35 mouse cellular contexts compared by ENCODE assay signal in the genomic region with DNA sequence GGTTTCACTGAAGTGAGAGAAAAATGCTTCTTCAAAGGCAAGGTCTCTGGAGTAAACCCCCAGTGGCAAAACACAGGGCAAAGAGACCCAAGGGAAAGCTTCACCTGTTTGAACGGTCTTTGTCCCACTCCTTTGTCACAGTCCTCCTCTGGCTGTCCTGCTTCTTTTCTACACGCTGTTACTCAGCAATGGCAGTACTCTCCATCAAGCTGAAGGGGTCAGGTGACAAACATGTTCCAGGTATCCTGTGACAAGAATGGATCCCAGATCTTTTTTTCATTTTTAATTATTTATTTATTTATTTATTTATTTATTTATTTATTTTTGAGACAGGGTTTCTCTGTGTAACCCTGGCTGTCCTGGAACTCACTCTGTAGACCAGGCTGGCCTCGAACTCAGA.
"Had no signal": no experiment of that assay in that cellular context is flagged by ENCODE, and none has a peak within 500 bp of the region (broad histone marks: within the 10 kb centered on the region; RNA-seq: fewer than 3 reads in every experiment).

No protein-coding gene starts in this region.

- H3K27me3 ChIP-seq: heart, embryonic 12.5 days; heart, embryonic 13.5 days; heart, embryonic 15.5 days; hindbrain, embryonic 12.5 days; hindbrain, embryonic 13.5 days; hindbrain, embryonic 15.5 days; intestine, embryonic 15.5 days; kidney, embryonic 15.5 days had no signal

- H3K27ac ChIP-seq: heart, embryonic 10.5 days; heart, embryonic 13.5 days; heart, embryonic 15.5 days; hindbrain, embryonic 10.5 days; hindbrain, embryonic 12.5 days; hindbrain, embryonic 13.5 days; hindbrain, embryonic 14.5 days; hindbrain, embryonic 15.5 days; hindbrain, postnatal 0 days; intestine, embryonic 15.5 days; kidney, embryonic 15.5 days; kidney, postnatal 0 days; layer of hippocampus, adult 2 months had no signal

- H3K4me3 ChIP-seq: heart, embryonic 10.5 days; heart, embryonic 12.5 days; heart, embryonic 13.5 days; heart, embryonic 15.5 days; hindbrain, embryonic 10.5 days; hindbrain, embryonic 12.5 days; hindbrain, embryonic 13.5 days; hindbrain, embryonic 15.5 days; intestine, embryonic 15.5 days; kidney, embryonic 15.5 days; layer of hippocampus, adult 2 months had no signal

- H3K36me3 ChIP-seq: heart, embryonic 10.5 days; heart, embryonic 12.5 days; heart, embryonic 13.5 days; heart, embryonic 15.5 days; hindbrain, embryonic 12.5 days; hindbrain, embryonic 15.5 days; intestine, embryonic 15.5 days; kidney, embryonic 15.5 days had no signal

- H3K9me3 ChIP-seq: heart, embryonic 10.5 days; heart, embryonic 12.5 days; heart, embryonic 13.5 days; heart, embryonic 15.5 days; hindbrain, embryonic 10.5 days; hindbrain, embryonic 12.5 days; hindbrain, embryonic 13.5 days; hindbrain, embryonic 15.5 days; intestine, embryonic 15.5 days; kidney, embryonic 15.5 days had no signal

- H3K9ac ChIP-seq: heart, embryonic 12.5 days; heart, embryonic 13.5 days; heart, embryonic 15.5 days; hindbrain, embryonic 12.5 days; hindbrain, embryonic 13.5 days; hindbrain, embryonic 14.5 days; hindbrain, embryonic 15.5 days; intestine, embryonic 15.5 days; kidney, embryonic 15.5 days had no signal

- DNase-seq: heart, postnatal 10 days; heart, postnatal 14 days; heart, postnatal 36 days; heart, postnatal 4 days; kidney, adult 11 months; kidney, adult 18-20 months; kidney, adult 2 months; kidney, adult 8-10 months; kidney, adult 9 months; kidney, postnatal 10 days; kidney, postnatal 14 days; kidney, postnatal 25 days; kidney, postnatal 36 days; kidney, postnatal 4 days; layer of hippocampus, adult 9-11 months; layer of hippocampus, postnatal 36 days had no signal

- ATAC-seq: hindbrain, embryonic 16.5 days; hindbrain, postnatal 0 days; inflammation-experienced regulatory T-cells, adult 6 months; intestine, embryonic 15.5 days; intestine, embryonic 16.5 days; intestine, postnatal 0 days had no signal

- H3K4me2 ChIP-seq: heart, embryonic 11.5 days; heart, embryonic 12.5 days; heart, embryonic 13.5 days; heart, embryonic 15.5 days; hindbrain, embryonic 12.5 days; hindbrain, embryonic 13.5 days; hindbrain, embryonic 14.5 days; hindbrain, embryonic 15.5 days; intestine, embryonic 15.5 days; kidney, embryonic 15.5 days had no signal
